Mouse (Mus musculus) lung, adult 2 months (tissue): ENCODE measurements around the gene Tardbp. TPM values are rescaled to one million over a fixed set of nuclear protein-coding genes. Genes with fewer than 3 reads are reported as not detected.

Experiments
- DNase-seq: peaks from one replicate; pipeline ENCODE4 v3.0.0; 2022
- H3K4me1 ChIP-seq: fragments of 200-500 bp; 2 replicates; pipeline ENCODE4 v1.6.1; 2011; ENCODE audit warnings: low read length; ENCODE audit not compliant: control insufficient read depth, insufficient read depth
- H3K4me3 ChIP-seq: fragments of 200-500 bp; replicated peaks from 2 replicates; pipeline ENCODE3; 2011; ENCODE audit warnings: low read depth, mild to moderate bottlenecking, control low read depth, low read length; ENCODE audit errors: extremely low read depth
- CTCF ChIP-seq: fragments of 200-500 bp; IDR thresholded peaks from 2 replicates; pipeline ENCODE4 v1.5.1; 2011; ENCODE audit warnings: mild to moderate bottlenecking, low read length, control low read depth; ENCODE audit not compliant: insufficient read depth
- POLR2A ChIP-seq: fragments of 200-500 bp; IDR thresholded peaks from 2 replicates; pipeline ENCODE4 v1.6.1; 2011; ENCODE audit warnings: low read depth, mild to moderate bottlenecking, control low read depth, low read length, borderline replicate concordance; ENCODE audit errors: extremely low read depth
- WGBS: fragments of 180-500 bp; shearing (Covaris S2); methylation state at CpG from one replicate; pipeline ENCODE4 v1.1.7; 2018; 5-methylcytosine and 5-hydroxymethylcytosine counted together
- polyA plus RNA-seq: library from polyadenylated mRNA; depleted of rRNA; stranded (reverse); fragments of >200 nt; gene quantifications from 2 replicates; pipeline ENCODE4 v1.2.3, GENCODE M21; 2012

Gene Tardbp
- polyA plus RNA-seq, 1 experiment = 112 TPM

DNA sequence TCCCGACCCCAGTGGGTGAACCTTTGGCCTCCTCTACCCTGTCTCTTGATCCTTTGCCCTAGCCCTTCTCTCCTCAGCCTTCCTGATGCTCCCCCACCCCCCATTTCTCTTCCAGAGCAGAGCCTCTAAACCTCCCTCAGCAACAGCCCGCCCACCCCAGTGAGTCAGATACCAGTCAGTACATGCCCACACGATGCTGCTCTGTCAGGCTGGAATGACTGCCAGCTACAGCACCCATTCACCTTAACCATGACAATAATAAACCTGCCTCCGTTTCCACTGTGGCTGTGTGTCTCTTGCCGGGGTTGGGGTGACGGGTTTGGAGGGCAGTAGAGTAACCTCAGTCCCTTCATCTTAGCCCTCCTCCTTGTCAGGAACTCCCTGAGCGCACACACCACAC lies 22.7 kb downstream of the Tardbp start:
- WGBS = 75% methylated on average over 7 of the region's 7 CpGs
- TF ChIP-seq CTCF (no peak), POLR2A (no peak)
- Histone ChIP-seq H3K4me1 (no peaks in the 10 kb centered on the region), H3K4me3 (no peak overlapping the region)
- no peak for DNase-seq

DNA sequence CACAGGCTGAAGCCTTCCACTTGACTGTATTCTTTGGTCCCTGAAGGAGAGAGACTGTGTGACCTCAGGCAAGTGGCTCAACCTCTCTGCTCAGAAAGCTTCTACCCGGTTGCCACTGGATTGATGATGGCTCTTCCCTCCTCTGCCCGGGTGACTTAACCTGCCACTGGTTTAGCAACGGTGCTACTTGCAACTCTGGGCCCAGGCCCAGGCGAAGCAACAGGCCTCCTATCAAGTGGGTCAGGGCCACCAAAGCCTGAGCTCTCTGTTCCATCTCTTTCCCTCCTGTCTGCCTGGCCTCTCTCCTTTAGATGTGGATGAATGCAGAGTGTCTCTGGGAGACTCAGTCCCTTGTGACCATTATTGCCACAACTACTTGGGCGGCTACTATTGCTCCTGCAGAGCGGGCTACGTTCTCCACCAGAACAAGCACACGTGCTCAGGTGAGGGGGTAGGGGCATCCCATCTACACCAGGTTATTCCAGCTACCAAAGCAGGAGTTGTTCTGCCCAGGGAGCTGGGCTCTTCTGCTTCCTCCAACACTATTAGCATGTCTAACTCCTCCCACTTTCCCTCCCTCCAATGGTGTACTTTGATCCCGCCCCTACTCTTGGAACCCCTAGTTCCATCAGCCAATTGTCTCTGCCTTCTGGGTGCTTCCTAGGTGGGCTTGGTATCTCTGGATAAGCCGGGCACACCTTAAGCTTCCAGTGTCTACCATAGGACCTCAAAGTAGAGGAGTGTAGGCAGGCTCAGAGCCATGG lies 23.3 kb downstream of the Tardbp start:
- DNase-seq = no peak
- Histone ChIP-seq H3K4me1 (no peaks in the 10 kb centered on the region), H3K4me3 (no peak overlapping the region)
- TF ChIP-seq POLR2A = no peak
- TF ChIP-seq CTCF = no peak
- WGBS = 75% methylated on average over 10 of the region's 10 CpGs

DNA sequence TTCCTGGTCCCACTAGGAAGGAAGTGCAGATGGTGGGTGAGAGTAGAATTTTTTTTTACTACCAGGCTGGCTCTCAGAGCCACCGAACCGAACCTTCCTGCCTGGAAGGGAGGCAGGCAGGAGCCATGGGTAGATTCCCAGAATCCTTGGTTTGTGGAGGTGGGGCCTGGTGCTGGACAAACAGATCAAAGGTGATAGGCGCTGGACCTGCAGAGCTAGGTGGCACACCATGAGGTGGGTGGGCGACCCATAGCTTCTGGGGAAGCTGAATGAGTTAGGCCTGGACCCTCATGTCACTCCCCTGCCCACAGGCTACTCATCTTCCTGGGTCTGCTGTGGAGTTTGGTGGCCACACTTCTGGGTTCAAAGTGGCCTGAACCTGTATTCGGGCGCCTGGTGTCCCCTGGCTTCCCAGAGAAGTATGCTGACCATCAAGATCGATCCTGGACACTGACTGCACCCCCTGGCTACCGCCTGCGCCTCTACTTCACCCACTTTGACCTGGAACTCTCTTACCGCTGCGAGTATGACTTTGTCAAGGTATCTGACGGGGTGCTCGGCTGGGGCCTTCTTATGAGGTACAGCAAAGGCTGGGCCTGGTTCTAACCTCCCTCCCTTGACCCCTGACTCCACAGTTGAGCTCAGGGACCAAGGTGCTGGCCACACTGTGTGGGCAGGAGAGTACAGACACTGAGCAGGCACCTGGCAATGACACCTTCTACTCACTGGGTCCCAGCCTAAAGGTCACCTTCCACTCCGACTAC lies 24.3 kb downstream of the Tardbp start, which contains the start of gene Masp2:
TSS of gene Masp2 (plus strand) at position 198 of the 764 bp plus-strand sequence.
- TF ChIP-seq CTCF (no peak), POLR2A (no peak)
- Histone ChIP-seq H3K4me1 (no peaks in the 10 kb centered on the region), H3K4me3 (no peak within 1 kb of the TSS)
- no peak for DNase-seq
- WGBS = 86% methylated on average over 14 of the region's 14 CpGs

DNA sequence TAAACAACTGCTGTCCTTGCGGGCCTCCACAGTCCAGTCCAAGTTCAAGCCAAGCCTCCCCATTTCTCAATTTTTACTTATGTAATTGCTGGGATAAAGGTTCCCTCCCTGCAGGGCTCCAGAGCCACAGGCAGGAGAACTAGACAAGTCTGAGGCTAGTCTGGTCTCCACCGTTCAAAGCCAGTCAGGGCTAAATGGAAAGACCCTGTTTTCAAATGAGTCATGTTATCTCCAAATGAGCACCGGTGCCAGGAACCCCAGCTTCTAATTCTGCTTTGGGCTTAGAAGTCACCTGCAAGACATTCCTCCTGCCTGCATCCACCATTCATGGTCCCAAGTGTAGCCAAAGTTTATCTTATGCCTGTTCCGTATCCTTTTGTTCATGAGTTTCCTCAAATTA lies 24.9 kb downstream of the Tardbp start:
- TF ChIP-seq CTCF = no peak
- DNase-seq = no peak
- no peaks in the 10 kb centered on the region for H3K4me1 ChIP-seq
- 55% methylated on average over 4 of the region's 4 CpGs for WGBS
- H3K4me3 ChIP-seq = no peak overlapping the region

- WGBS = 86% methylated on average over 4 of the region's 4 CpGs
- no peak for TF ChIP-seq CTCF
- TF ChIP-seq POLR2A = no peak
These were observed 26.5 kb downstream of the Tardbp start for GRCm38 (mm10) chr4:148600316-148600715.

GRCm38 (mm10) chr4:148598826-148599225 lies 28.0 kb downstream of the Tardbp start:
- TF ChIP-seq POLR2A (no peak), CTCF (no peak)
- H3K4me3 ChIP-seq = no peak overlapping the region
- H3K4me1 ChIP-seq = no peaks in the 10 kb centered on the region
- WGBS = 96% methylated on average over 12 of the region's 12 CpGs
- DNase-seq = no peak

More at GRCm38 (mm10) chr4:148600316-148600715, 26.5 kb downstream of the Tardbp start:
- no peaks in the 10 kb centered on the region for H3K4me1 ChIP-seq
- no peak overlapping the region for H3K4me3 ChIP-seq
- DNase-seq = no peak

DNA sequence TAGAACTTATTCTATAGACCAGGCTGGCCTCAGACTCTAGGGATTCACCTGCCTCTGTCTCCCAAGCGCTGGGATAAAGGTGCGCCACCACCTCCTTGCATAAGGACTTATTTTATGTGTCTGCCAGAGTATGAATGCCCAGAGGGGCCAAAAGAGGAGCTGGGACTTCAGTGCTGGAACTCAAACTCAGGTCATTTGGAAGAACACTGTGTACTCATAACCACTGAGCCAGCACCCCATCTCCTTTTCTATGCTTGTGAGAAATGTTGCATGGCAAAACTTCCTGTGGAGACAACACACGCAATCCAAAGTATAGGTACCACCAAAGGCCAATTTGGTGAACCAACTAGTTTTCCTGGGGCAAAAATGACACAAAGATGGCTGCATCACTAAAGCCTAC lies 30.1 kb downstream of the Tardbp start:
- H3K4me3 ChIP-seq = no peak overlapping the region
- H3K4me1 ChIP-seq = peaks cover 5% of the 10 kb centered on the region
- DNase-seq = no peak
- no peak for TF ChIP-seq POLR2A
- no peak for TF ChIP-seq CTCF
- 93% methylated on average over 3 of the region's 3 CpGs for WGBS

- no peak overlapping the region for H3K4me3 ChIP-seq
- peaks cover 5% of the 10 kb centered on the region for H3K4me1 ChIP-seq
- TF ChIP-seq CTCF (no peak), POLR2A (no peak)
- DNase-seq = no peak
- WGBS = 82% methylated on average over 6 of the region's 6 CpGs
These were observed 30.9 kb downstream of the Tardbp start for GRCm38 (mm10) chr4:148595916-148596315.

DNA sequence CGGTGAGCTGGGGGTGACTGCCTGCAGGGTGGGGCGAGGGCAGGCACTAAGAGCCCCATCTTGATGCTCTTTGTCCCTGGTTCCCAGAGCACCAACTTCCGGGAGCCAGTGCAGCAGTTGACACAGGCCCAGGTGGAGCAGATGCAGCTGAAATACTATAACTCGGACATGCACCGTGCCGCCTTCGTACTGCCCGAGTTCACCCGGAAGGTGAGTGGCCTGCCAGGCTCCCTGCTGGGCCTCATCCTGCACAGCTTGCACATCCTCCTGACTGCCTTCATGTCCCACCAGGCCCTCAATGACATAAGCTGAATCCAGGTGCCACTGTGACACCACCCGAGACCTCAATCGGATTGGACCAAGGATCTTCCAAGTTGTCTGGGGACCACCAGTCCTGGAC lies 32.8 kb downstream of the Tardbp start:
- no peak overlapping the region for H3K4me3 ChIP-seq
- TF ChIP-seq POLR2A (no peak), CTCF (no peak)
- 95% methylated on average over 11 of the region's 11 CpGs for WGBS
- no peak for DNase-seq
- peaks cover 9% of the 10 kb centered on the region for H3K4me1 ChIP-seq
